Mouse (Mus musculus) splenic B cell, adult 2 months (primary cell): ENCODE results near the gene Chst11.

Source experiments
- DNase-seq: peaks from one replicate; pipeline ENCODE4 v3.0.0-alpha.2; 2011; ENCODE audit warnings: low read depth, low spot score
- H3K27me3 ChIP-seq: 2 replicates; pipeline ENCODE4 v1.6.1; 2012; ENCODE audit warnings: mild to moderate bottlenecking, low read length, moderate library complexity, mixed read lengths; ENCODE audit not compliant: control insufficient read depth, poor library complexity, insufficient read depth, severe bottlenecking
- H3K36me3 ChIP-seq: 2 replicates; pipeline ENCODE4 v1.6.1; 2012; ENCODE audit warnings: mild to moderate bottlenecking, low read length, moderate library complexity, mixed read lengths; ENCODE audit not compliant: control insufficient read depth, poor library complexity, insufficient read depth, severe bottlenecking

Chst11 gene

GRCm38 (mm10) chr10:83153374-83153773, 168.1 kb downstream of the Chst11 start:
- Histone ChIP-seq H3K27me3 (no peaks in the 10 kb centered on the region), H3K36me3 (no peaks in the 10 kb centered on the region)
- no peak for DNase-seq

- no peak for DNase-seq
- Histone ChIP-seq H3K27me3 (no peaks in the 10 kb centered on the region), H3K36me3 (no peaks in the 10 kb centered on the region)
These were observed 168.6 kb downstream of the Chst11 start for GRCm38 (mm10) chr10:83153887-83154286.

GRCm38 (mm10) chr10:83157289-83157688, 172.0 kb downstream of the Chst11 start:
- Histone ChIP-seq H3K36me3 (no peaks in the 10 kb centered on the region), H3K27me3 (no peaks in the 10 kb centered on the region)
- DNase-seq = no peak

- DNase-seq = no peak
- H3K27me3 ChIP-seq = no peaks in the 10 kb centered on the region
- no peaks in the 10 kb centered on the region for H3K36me3 ChIP-seq
These were observed 173.0 kb downstream of the Chst11 start for GRCm38 (mm10) chr10:83158322-83158721.

- no peaks in the 10 kb centered on the region for H3K27me3 ChIP-seq
- H3K36me3 ChIP-seq = no peaks in the 10 kb centered on the region
- no peak for DNase-seq
These were observed 173.9 kb downstream of the Chst11 start for GRCm38 (mm10) chr10:83159229-83159628.

GRCm38 (mm10) chr10:83161656-83162365, 176.5 kb downstream of the Chst11 start:
- Histone ChIP-seq H3K36me3 (no peaks in the 10 kb centered on the region), H3K27me3 (no peaks in the 10 kb centered on the region)
- DNase-seq = no peak

- no peak for DNase-seq
- Histone ChIP-seq H3K27me3 (no peaks in the 10 kb centered on the region), H3K36me3 (no peaks in the 10 kb centered on the region)
These were observed 178.6 kb downstream of the Chst11 start for GRCm38 (mm10) chr10:83163946-83164345.

GRCm38 (mm10) chr10:83164901-83165435, 179.7 kb downstream of the Chst11 start:
- H3K36me3 ChIP-seq = no peaks in the 10 kb centered on the region
- no peak for DNase-seq
- H3K27me3 ChIP-seq = no peaks in the 10 kb centered on the region

GRCm38 (mm10) chr10:83165521-83166243, 180.4 kb downstream of the Chst11 start:
- Histone ChIP-seq H3K27me3 (no peaks in the 10 kb centered on the region), H3K36me3 (no peaks in the 10 kb centered on the region)
- DNase-seq = no peak

GRCm38 (mm10) chr10:83166272-83166671, 181.0 kb downstream of the Chst11 start:
- Histone ChIP-seq H3K27me3 (no peaks in the 10 kb centered on the region), H3K36me3 (no peaks in the 10 kb centered on the region)
- no peak for DNase-seq

- Histone ChIP-seq H3K27me3 (no peaks in the 10 kb centered on the region), H3K36me3 (no peaks in the 10 kb centered on the region)
- no peak for DNase-seq
These were observed 182.2 kb downstream of the Chst11 start for GRCm38 (mm10) chr10:83167492-83167891.

GRCm38 (mm10) chr10:83168303-83169056, 183.2 kb downstream of the Chst11 start:
- no peaks in the 10 kb centered on the region for H3K36me3 ChIP-seq
- H3K27me3 ChIP-seq = no peaks in the 10 kb centered on the region
- DNase-seq = peak; percentile 52

GRCm38 (mm10) chr10:83169554-83169953, 184.3 kb downstream of the Chst11 start:
- DNase-seq = no peak
- no peaks in the 10 kb centered on the region for H3K36me3 ChIP-seq
- no peaks in the 10 kb centered on the region for H3K27me3 ChIP-seq

- no peaks in the 10 kb centered on the region for H3K36me3 ChIP-seq
- no peak for DNase-seq
- no peaks in the 10 kb centered on the region for H3K27me3 ChIP-seq
These were observed 192.9 kb downstream of the Chst11 start for GRCm38 (mm10) chr10:83178151-83178550.

GRCm38 (mm10) chr10:83178661-83179060, 193.4 kb downstream of the Chst11 start:
- no peak for DNase-seq
- Histone ChIP-seq H3K27me3 (no peaks in the 10 kb centered on the region), H3K36me3 (no peaks in the 10 kb centered on the region)
